Mouse (Mus musculus) E14TG2a.4 (cell line): ENCODE data around the gene Wwc2.

Experiments used
- CTCF ChIP-seq: conservative IDR thresholded peaks from 2 replicates; pipeline ENCODE4 v1.5.1; 2014; ENCODE audit warnings: low read length
- POU5F1 ChIP-seq: IDR thresholded peaks from 2 replicates; pipeline ENCODE4 v1.6.1; 2014; ENCODE audit warnings: low read length, borderline replicate concordance

GRCm38 (mm10) chr8:47874497-47875178, 116.1 kb downstream of the Wwc2 start:
- TF ChIP-seq CTCF (no peak), POU5F1 (no peak)
